Mouse (Mus musculus): ENCODE data around the gene Arhgap45. TPM values are rescaled to one million over a fixed set of nuclear protein-coding genes. Genes with fewer than 3 reads are reported as not detected.
A peak's percentile ranks its signal among the peaks of the same experiment; 100 is the strongest.

Arhgap45 gene
- polyA plus RNA-seq, 1 experiment from 2014 or later = 5.6 TPM

- Histone ChIP-seq H3K9me3 (0 out of 2 replicates have a peak, but pooled peaks cover 4% of the 10 kb centered on the region), H3K9ac (replicated peaks) (peak within 1 kb of the TSS; percentile 50), H3K4me1 (peaks cover 26% of the 10 kb centered on the region), H3K27ac (replicated peaks) (0 out of 2 replicates have a peak within 1 kb of the TSS, but pooled peaks have one; percentile 20), H3K36me3 (no peaks in the 10 kb centered on the region), H3K4me2 (replicated peaks) (peak within 1 kb of the TSS; percentile 54), H3K27me3 (peaks cover 48% of the 10 kb centered on the region), H3K4me3 (peak within 1 kb of the TSS; percentile 47)
- WGBS = 1% methylated on average over 59 of the region's 59 CpGs
- no peak for ATAC-seq (ENCODE audit: low FRiP score, low read depth)
Observed at GRCm38 (mm10) chr10:79988506-79989271, 27.8 kb upstream of the Arhgap45 start, which contains the start of gene Cnn2. TSS of gene Cnn2 (plus strand) at chr10:79988584.

- peak overlapping the region; percentile 54 for H3K4me2 ChIP-seq (replicated peaks)
- peaks cover 25% of the 10 kb centered on the region for H3K4me1 ChIP-seq
- H3K36me3 ChIP-seq = no peaks in the 10 kb centered on the region
- 0 out of 2 replicates have a peak, but pooled peaks cover 4% of the 10 kb centered on the region for H3K9me3 ChIP-seq
- H3K9ac ChIP-seq (replicated peaks) = 0 out of 2 replicates have a peak overlapping the region, but pooled peaks have one; percentile 11
- H3K4me3 ChIP-seq = peak overlapping the region; percentile 47
- H3K27me3 ChIP-seq = peaks cover 48% of the 10 kb centered on the region
- 26% methylated on average over 8 of the region's 8 CpGs for WGBS
- H3K27ac ChIP-seq (replicated peaks) = no peak overlapping the region
- ATAC-seq (ENCODE audit: low FRiP score, low read depth) = no peak
Observed at GRCm38 (mm10) chr10:79989272-79989786, 27.1 kb upstream of the Arhgap45 start.

- H3K4me2 ChIP-seq (replicated peaks) = peak overlapping the region; percentile 54
- H3K27me3 ChIP-seq = peaks cover 48% of the 10 kb centered on the region
- no peak overlapping the region for H3K27ac ChIP-seq (replicated peaks)
- no peaks in the 10 kb centered on the region for H3K36me3 ChIP-seq
- H3K4me3 ChIP-seq = peak overlapping the region; percentile 22; the same call in 1 of the 2 replicates
- no peak for ATAC-seq (ENCODE audit: low FRiP score, low read depth)
- H3K9ac ChIP-seq (replicated peaks) = no peak overlapping the region
- H3K4me1 ChIP-seq = peaks cover 25% of the 10 kb centered on the region
- 18% methylated on average over 15 of the region's 15 CpGs for WGBS
- 0 out of 2 replicates have a peak, but pooled peaks cover 4% of the 10 kb centered on the region for H3K9me3 ChIP-seq
Observed at GRCm38 (mm10) chr10:79989870-79990269, 26.6 kb upstream of the Arhgap45 start.

- peaks cover 48% of the 10 kb centered on the region for H3K27me3 ChIP-seq
- H3K9me3 ChIP-seq = 0 out of 2 replicates have a peak, but pooled peaks cover 4% of the 10 kb centered on the region
- H3K4me1 ChIP-seq = peaks cover 19% of the 10 kb centered on the region
- ATAC-seq (ENCODE audit: low FRiP score, low read depth) = no peak
- H3K4me2 ChIP-seq (replicated peaks) = no peak overlapping the region
- no peak overlapping the region for H3K9ac ChIP-seq (replicated peaks)
- no peak overlapping the region for H3K27ac ChIP-seq (replicated peaks)
- no peak overlapping the region for H3K4me3 ChIP-seq
- H3K36me3 ChIP-seq = no peaks in the 10 kb centered on the region
- WGBS = 59% methylated on average over 12 of the region's 12 CpGs
Observed at GRCm38 (mm10) chr10:79991099-79991498, 25.4 kb upstream of the Arhgap45 start.

GRCm38 (mm10) chr10:79991548-79991947, 24.9 kb upstream of the Arhgap45 start:
- 85% methylated on average over 6 of the region's 6 CpGs for WGBS
- H3K4me3 ChIP-seq = no peak overlapping the region

GRCm38 (mm10) chr10:79994397-79995115, 21.9 kb upstream of the Arhgap45 start:
- 92% methylated on average over 16 of the region's 16 CpGs for WGBS
- H3K9ac ChIP-seq (replicated peaks) = no peak overlapping the region; the same call in 1 of the 2 replicates
- no peak for ATAC-seq (ENCODE audit: low FRiP score, low read depth)

More at GRCm38 (mm10) chr10:79991548-79991947, 24.9 kb upstream of the Arhgap45 start:
- Histone ChIP-seq H3K36me3 (no peaks in the 10 kb centered on the region), H3K9ac (replicated peaks) (no peak overlapping the region), H3K27ac (replicated peaks) (no peak overlapping the region), H3K4me2 (replicated peaks) (no peak overlapping the region), H3K9me3 (0 out of 2 replicates have a peak, but pooled peaks cover 4% of the 10 kb centered on the region), H3K4me1 (peaks cover 17% of the 10 kb centered on the region; the same call in 1 of the 2 replicates), H3K27me3 (peaks cover 46% of the 10 kb centered on the region)
- no peak for ATAC-seq (ENCODE audit: low FRiP score, low read depth)

GRCm38 (mm10) chr10:79995636-79996035, 20.8 kb upstream of the Arhgap45 start:
- no peak overlapping the region for H3K9ac ChIP-seq (replicated peaks)
- no peak overlapping the region for H3K4me2 ChIP-seq (replicated peaks)
- no peak overlapping the region for H3K27ac ChIP-seq (replicated peaks)
- H3K4me3 ChIP-seq = no peak overlapping the region
- 95% methylated on average over 1 of the region's 1 CpGs for WGBS
- H3K9me3 ChIP-seq = 0 out of 2 replicates have a peak, but pooled peaks cover 4% of the 10 kb centered on the region
- H3K27me3 ChIP-seq = peaks cover 31% of the 10 kb centered on the region
- no peak for ATAC-seq (ENCODE audit: low FRiP score, low read depth)
- H3K4me1 ChIP-seq = peaks cover 17% of the 10 kb centered on the region
- no peaks in the 10 kb centered on the region for H3K36me3 ChIP-seq

More at GRCm38 (mm10) chr10:79994397-79995115, 21.9 kb upstream of the Arhgap45 start:
- Histone ChIP-seq H3K4me1 (peaks cover 17% of the 10 kb centered on the region), H3K4me3 (no peak overlapping the region), H3K27me3 (peaks cover 32% of the 10 kb centered on the region), H3K36me3 (no peaks in the 10 kb centered on the region), H3K9me3 (0 out of 2 replicates have a peak, but pooled peaks cover 4% of the 10 kb centered on the region), H3K4me2 (replicated peaks) (no peak overlapping the region), H3K27ac (replicated peaks) (no peak overlapping the region)

GRCm38 (mm10) chr10:79996272-79997033, 20.0 kb upstream of the Arhgap45 start, which contains the start of gene Abca7:
TSS of gene Abca7 (plus strand) at chr10:79996494.
- 0 out of 2 replicates have a peak, but pooled peaks cover 4% of the 10 kb centered on the region for H3K9me3 ChIP-seq
- peak; percentile 81 for ATAC-seq (ENCODE audit: low FRiP score, low read depth)
- H3K27me3 ChIP-seq = peaks cover 32% of the 10 kb centered on the region
- H3K9ac ChIP-seq (replicated peaks) = peak within 1 kb of the TSS; percentile 50
- under 1% methylated on average over 34 of the region's 34 CpGs for WGBS
- peaks cover 17% of the 10 kb centered on the region for H3K4me1 ChIP-seq
- H3K27ac ChIP-seq (replicated peaks) = peak within 1 kb of the TSS; percentile 66
- peak within 1 kb of the TSS; percentile 79 for H3K4me2 ChIP-seq (replicated peaks)
- H3K4me3 ChIP-seq = peak within 1 kb of the TSS; percentile 50
- no peaks in the 10 kb centered on the region for H3K36me3 ChIP-seq

GRCm38 (mm10) chr10:79997034-79997760, 19.3 kb upstream of the Arhgap45 start:
- peaks cover 39% of the 10 kb centered on the region for H3K27me3 ChIP-seq
- WGBS = under 1% methylated on average over 35 of the region's 35 CpGs
- H3K9ac ChIP-seq (replicated peaks) = peak overlapping the region; percentile 62
- peaks cover 17% of the 10 kb centered on the region for H3K4me1 ChIP-seq
- peak overlapping the region; percentile 79 for H3K4me2 ChIP-seq (replicated peaks)
- peak overlapping the region; percentile 50 for H3K4me3 ChIP-seq
- H3K27ac ChIP-seq (replicated peaks) = peak overlapping the region; percentile 66
- ATAC-seq (ENCODE audit: low FRiP score, low read depth) = peak; percentile 72
- no peaks in the 10 kb centered on the region for H3K36me3 ChIP-seq
- H3K9me3 ChIP-seq = no peaks in the 10 kb centered on the region

- Histone ChIP-seq H3K9me3 (no peaks in the 10 kb centered on the region), H3K36me3 (no peaks in the 10 kb centered on the region), H3K27me3 (peaks cover 45% of the 10 kb centered on the region), H3K9ac (replicated peaks) (peak overlapping the region; percentile 62), H3K27ac (replicated peaks) (peak overlapping the region; percentile 66), H3K4me2 (replicated peaks) (peak overlapping the region; percentile 79), H3K4me3 (peak overlapping the region; percentile 50), H3K4me1 (peaks cover 17% of the 10 kb centered on the region)
- WGBS = 2% methylated on average over 15 of the region's 15 CpGs
- ATAC-seq (ENCODE audit: low FRiP score, low read depth) = peak; percentile 31; the same call in 1 of the 2 replicates
Observed at GRCm38 (mm10) chr10:79997819-79998218, 18.6 kb upstream of the Arhgap45 start.
